Mouse (Mus musculus): Measurements from ENCODE around the gene Erp29. TPM values are rescaled to one million over a fixed set of nuclear protein-coding genes. Genes with fewer than 3 reads are reported as not detected.
"Not testable (repeated sequence)": the region's sequence is repeated elsewhere in the genome, so short reads cannot be mapped to it uniquely, and the experiment has no call there.

Erp29 gene
- 100 to 1,000 TPM; 140 to 151 TPM for total RNA-seq (2021)

- intact Hi-C loops (cut with DNase I): no loop called here
- DNase-seq (ENCODE audit: low spot score in 2 of 2): peak; percentile 98 to 99
Measured at GRCm38 (mm10) chr5:121452026-121452869, at the start of gene Erp29. TSS of gene Erp29 (minus strand) at chr5:121452506.

DNA sequence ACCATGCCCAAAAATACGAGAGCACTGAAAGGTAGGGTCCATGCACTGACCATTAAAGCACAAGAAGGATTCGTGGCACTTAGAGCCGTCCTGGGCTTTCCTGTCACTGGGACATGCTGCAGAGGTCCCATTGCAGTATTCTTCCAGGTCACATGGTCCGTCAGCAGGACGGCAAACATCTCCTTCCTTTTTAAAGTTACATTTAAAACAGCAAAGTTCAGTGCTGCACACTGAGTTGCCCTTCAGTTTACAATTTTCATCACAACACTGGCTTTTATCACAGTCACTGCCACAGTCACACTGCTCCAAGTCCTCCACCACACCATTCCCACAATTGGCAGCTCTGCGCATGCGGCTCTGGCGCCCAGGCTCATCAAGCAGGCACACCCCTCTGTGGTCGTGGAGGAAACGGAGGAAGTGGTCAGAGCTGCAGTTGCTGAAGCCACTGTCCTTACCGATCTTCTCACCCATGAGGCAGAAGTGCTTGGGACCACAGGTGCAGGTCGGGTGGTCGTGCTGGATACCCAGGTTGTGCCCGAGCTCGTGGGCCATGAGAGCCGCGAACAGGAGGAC lies 49.2 kb upstream of the Erp29 start:
- intact Hi-C loops (cut with DNase I); DNase-seq (ENCODE audit: low spot score in 2 of 2): not testable (repeated sequence)

GRCm38 (mm10) chr5:121500719-121501118 lies 48.4 kb upstream of the Erp29 start:
- intact Hi-C loops (cut with DNase I): no loop called here
- DNase-seq (ENCODE audit: low spot score in 2 of 2): no peak

GRCm38 (mm10) chr5:121493305-121493704 lies 41.0 kb upstream of the Erp29 start:
- DNase-seq (ENCODE audit: low spot score in 2 of 2): peak; percentile 72 to 75
- intact Hi-C loops (cut with DNase I): no loop called here

DNA sequence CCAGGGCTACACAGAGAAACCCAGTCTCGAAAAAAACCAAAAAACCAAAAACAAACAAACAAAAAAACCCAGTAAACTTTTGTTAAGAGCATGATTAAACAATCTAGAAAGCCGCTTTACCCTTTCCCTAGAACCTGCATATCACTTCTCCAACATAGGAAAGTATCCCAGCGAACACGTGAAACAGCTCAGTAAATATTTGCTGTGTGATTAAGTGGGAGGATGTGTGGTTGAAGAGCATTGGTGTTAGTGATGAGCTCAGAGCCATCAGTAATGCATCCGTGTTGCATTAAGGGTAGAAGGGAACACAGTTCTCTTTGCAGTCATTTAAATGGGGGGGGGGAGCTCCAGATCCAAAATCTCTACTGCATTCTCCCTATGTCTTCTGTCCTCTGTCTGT lies 32.5 kb upstream of the Erp29 start:
- intact Hi-C loops (cut with DNase I): no loop called here
- DNase-seq (ENCODE audit: low spot score in 2 of 2): no peak

- intact Hi-C loops (cut with DNase I): loop anchor here (2.0 kb wide), 1 partner anchor 29 kb away; no protein-coding TSS in a partner anchor
- DNase-seq (ENCODE audit: low spot score in 2 of 2): no peak
Measured at GRCm38 (mm10) chr5:121477680-121478079, 25.4 kb upstream of the Erp29 start.

- DNase-seq (ENCODE audit: low spot score in 2 of 2): no peak
Measured at GRCm38 (mm10) chr5:121476040-121476439, 23.7 kb upstream of the Erp29 start.

GRCm38 (mm10) chr5:121474610-121475009 lies 22.3 kb upstream of the Erp29 start:
- no peak for DNase-seq (ENCODE audit: low spot score in 2 of 2)
- intact Hi-C loops (cut with DNase I): no loop called here

More at GRCm38 (mm10) chr5:121476040-121476439, 23.7 kb upstream of the Erp29 start:
- intact Hi-C loops (cut with DNase I): loop anchor here (2.0 kb wide), 1 partner anchor 27 kb away; no protein-coding TSS in a partner anchor

DNA sequence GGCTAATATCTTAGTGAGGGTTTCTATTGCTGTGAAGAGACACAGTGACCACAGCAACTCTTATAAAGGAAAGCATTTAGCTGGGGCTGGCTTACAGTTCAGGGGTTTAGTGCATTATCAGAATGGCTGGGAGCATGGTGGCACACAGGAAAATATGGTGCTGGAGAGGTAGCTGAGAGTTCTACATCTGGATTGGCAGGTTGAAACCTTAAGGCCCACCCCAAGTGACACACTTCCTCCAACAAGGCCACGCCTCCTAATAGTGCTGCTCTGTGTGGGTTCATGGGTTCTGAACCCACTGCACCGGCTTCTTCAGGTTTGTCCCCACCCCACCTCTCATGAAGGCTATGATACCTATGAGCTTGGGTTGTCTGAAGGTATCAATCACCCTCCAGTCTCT lies 20.1 kb upstream of the Erp29 start:
- intact Hi-C loops (cut with DNase I): no loop called here
- DNase-seq (ENCODE audit: low spot score in 2 of 2): no peak

DNA sequence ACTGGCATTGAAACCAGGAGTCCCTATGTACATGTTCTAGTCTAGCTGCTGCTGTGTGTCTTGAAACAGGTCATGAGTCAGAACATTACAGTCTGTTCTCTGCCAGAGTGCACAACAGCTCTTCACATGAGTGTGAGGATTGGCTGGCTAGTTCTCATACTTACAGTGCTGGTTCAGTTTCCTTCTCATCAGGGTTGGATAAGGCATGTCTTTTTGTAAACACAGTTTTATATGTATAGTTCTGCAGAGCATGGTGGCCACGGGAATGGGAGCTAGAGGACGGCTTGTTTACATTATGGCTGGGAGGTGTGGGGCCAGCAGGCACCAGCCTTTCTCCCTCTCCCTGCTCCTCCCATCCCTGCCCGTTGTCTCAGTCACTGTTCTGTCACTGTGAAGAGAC lies 17.3 kb upstream of the Erp29 start:
- intact Hi-C loops (cut with DNase I): no loop called here
- DNase-seq (ENCODE audit: low spot score in 2 of 2): no peak

DNA sequence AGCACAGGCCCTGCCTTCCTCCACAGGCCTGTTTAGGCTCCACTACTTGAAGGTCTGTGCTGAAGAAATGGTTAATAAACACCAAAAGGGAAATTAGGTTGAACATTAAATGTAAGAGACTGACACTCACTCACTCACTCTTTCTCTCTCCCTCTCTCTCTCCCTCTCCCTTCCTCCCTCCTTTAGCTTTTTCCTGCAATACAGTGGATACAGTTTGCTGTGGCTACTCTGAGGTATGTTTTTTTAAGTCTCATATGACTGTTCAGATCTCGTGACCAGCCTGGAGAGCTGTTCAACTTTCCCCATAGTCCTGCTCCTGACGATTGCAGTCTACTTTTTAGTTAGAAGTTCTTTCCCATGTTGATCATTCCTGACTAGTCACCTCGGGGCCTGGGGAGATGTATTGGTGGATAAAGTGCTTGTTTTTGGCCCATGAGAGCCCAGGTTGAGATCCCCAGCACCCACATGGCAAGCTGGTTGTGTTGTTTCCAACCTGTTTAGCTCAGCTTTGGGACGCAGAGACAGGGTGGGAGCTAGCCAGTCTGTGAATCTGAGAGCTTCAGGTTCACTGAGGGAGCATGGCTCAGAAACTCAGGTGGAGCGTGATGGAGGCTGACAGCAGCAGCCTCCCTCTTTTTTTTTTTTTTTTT lies 11.4 kb upstream of the Erp29 start:
- intact Hi-C loops (cut with DNase I): no loop called here
- DNase-seq (ENCODE audit: low spot score in 2 of 2): no peak

DNA sequence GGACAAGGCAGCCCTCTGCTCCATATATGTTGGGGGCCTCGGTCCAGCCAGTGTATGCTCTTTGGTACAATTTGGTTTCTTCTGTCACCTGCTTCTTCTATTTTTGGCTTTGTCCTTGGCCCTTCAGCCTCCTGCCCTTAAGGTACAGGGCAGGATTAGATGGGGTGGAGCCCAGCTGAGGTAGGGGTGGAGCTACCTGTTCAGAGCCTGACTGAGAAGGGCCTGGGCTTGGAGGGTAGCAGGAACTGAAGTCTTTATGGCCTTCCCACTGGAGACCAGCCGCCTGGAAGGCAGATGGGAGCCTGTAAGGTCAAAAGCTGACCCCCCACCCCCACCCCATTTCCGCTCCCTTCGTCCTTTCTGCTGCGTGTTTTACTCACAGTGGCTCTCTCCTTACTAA lies 10.7 kb upstream of the Erp29 start:
- intact Hi-C loops (cut with DNase I): no loop called here
- no peak for DNase-seq (ENCODE audit: low spot score in 2 of 2)

GRCm38 (mm10) chr5:121462171-121462502 lies 9.8 kb upstream of the Erp29 start:
- intact Hi-C loops (cut with DNase I): no loop called here
- no peak for DNase-seq (ENCODE audit: low spot score in 2 of 2)

- intact Hi-C loops (cut with DNase I): no loop called here
- DNase-seq (ENCODE audit: low spot score in 2 of 2): no peak
Measured at GRCm38 (mm10) chr5:121461339-121462170, 9.2 kb upstream of the Erp29 start.

DNA sequence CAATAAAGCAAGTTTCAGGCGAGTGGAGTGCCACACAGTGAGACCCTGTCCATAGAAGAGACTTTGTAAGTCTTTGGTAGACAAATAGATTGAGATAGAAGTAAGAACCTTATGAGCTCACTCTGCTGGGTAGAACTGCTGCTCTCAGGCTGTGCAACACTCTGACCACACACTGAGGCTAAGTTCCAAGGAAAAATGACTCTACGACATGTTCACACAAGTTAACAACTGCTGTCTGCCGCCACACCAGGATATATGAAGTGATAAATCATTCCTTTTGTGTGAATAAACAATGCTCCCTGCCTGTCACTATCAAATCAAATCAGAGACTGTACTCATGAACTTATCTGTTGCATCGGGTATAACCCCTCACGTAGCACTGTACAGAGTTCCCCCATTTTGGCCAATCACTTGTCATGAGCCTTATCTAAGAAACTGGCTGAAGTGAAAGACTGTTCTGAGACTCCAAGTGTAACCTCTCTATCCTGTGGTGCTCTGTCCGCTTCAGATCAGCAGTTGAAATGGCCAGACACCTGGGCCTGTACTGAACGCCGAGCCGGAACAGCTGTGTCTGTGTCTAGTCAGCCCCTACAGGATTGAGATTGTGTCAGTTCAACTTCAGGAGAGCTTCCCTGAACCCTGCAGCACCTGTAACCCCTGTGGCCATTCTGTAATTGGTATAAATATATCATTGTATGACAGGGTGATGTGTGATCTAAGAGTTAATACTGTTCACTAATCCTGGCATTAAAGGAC lies 3.4 kb upstream of the Erp29 start:
- intact Hi-C loops (cut with DNase I): no loop called here
- DNase-seq (ENCODE audit: low spot score in 2 of 2): no peak

- no peak for DNase-seq (ENCODE audit: low spot score in 2 of 2)
- intact Hi-C loops (cut with DNase I): no loop called here
Measured at GRCm38 (mm10) chr5:121454503-121454782, 2.1 kb upstream of the Erp29 start.

DNA sequence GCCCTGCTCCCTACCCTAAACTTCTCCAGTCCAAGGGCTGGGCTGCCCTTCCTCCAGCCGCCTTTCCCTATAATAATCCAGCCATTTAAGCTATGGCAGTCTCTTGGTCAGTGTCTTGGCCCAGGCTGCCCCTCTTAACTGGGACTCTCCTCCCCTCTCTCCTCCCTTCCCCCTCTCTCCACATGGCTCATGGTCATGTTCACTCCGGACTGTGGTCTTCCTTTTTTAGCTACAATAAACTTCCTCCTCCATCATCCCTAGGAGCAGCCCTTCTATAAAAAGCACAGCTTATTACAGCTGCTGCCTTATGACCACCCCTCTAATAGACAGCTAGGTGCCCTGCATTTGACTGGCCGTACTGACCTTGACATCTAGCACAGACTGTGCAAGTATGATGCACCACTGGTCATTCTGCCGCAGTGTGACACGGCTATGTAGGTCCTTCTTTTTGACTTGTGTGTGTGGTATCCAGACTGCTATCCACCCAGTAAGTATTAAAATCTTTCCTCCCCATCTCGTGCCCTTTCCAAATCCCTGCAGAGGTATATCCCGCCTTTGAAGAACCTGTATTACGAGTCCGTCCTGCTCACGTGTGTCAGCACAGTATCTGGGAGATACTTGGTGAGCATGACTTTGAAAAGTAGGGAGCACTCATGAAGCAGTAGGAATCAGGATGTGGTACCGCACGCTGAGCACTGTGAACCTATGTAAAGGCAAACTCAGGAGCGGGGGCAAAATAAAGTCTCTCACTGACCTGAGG lies 1.6 kb upstream of the Erp29 start:
- intact Hi-C loops (cut with DNase I): no loop called here

GRCm38 (mm10) chr5:121452906-121453305 lies 600 bp upstream of the Erp29 start:
- DNase-seq (ENCODE audit: low spot score in 2 of 2): no peak
- intact Hi-C loops (cut with DNase I): no loop called here

More for the DNA sequence above, 1.6 kb upstream of the Erp29 start:
- DNase-seq (ENCODE audit: low spot score in 2 of 2): no peak

- intact Hi-C loops (cut with DNase I): no loop called here
- DNase-seq (ENCODE audit: low spot score in 2 of 2): no peak
Measured at GRCm38 (mm10) chr5:121451644-121452025, 671 bp downstream of the Erp29 start, which contains the start of gene Tmem116. TSS of gene Tmem116 (plus strand) at chr5:121451893.
